ENCODE assay signal across 10 mouse cellular contexts in the genomic region with DNA sequence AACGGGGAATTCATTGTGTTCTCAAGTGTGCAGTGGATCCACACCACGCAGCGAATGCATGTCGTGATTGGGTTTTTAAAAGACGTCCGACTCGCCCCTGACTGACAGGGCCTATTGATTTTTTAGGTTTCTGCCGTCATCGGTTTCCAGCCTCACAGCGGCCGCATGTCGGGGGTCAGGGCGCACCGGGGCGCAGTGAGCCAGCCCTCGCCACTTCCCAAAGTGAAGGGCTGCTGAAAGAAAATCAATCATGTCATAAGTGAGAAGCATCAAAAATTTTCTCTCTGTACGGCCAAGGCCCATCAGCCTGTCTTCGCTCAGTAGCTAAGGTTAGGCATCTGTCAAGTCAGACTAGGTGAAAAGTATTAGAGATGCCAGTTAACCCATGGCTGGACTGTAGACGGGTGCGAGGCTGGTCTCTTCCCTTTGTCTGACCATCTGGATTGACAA.
DNase-seq lines count a peak whose midpoint lies in the region; ATAC-seq and TF ChIP-seq lines count a peak whose summit lies in the region.
"Had no signal": no experiment of that assay in that cellular context is flagged by ENCODE, and none has a peak within 500 bp of the region (broad histone marks: within the 10 kb centered on the region; RNA-seq: fewer than 3 reads in every experiment).

No protein-coding gene starts in this region.

- 59% methylated on average over 20 of the region's 20 CpGs for WGBS in kidney, adult 2 months
- 41% methylated on average over 20 of the region's 20 CpGs for WGBS in embryonic facial prominence, embryonic 10.5 days
- WGBS in midbrain, embryonic 15.5 days = 15% methylated on average over 20 of the region's 20 CpGs

- peak overlapping the region; percentile 4; the same call in 1 of the 2 replicates for H3K27ac ChIP-seq in kidney, adult 2 months (ENCODE audit: insufficient read depth, low read depth, low read length)
- H3K27ac ChIP-seq in embryonic facial prominence, embryonic 10.5 days (replicated peaks) = peak overlapping the region; percentile 57
- H3K27ac ChIP-seq in midbrain, embryonic 15.5 days = peak overlapping the region; percentile 58

- no peak for DNase-seq in kidney, adult 2 months
- DNase-seq in kidney, postnatal 36 days = no peak
- DNase-seq in embryonic facial prominence, embryonic 10.5 days (ENCODE audit: low spot score) = peak; percentile 48
- DNase-seq in heart, postnatal 4 days = peak; percentile 8
- DNase-seq in urinary bladder, adult 18-20 months (ENCODE audit: low spot score in 2 of 2) = no peak
- DNase-seq in thymus, postnatal 25 days = no peak
- no peak for DNase-seq in thymus, adult 18-20 months
- DNase-seq: cerebellum, adult 9-11 months; lung, postnatal 4 days had no signal

- H3K9me3 ChIP-seq in embryonic facial prominence, embryonic 10.5 days = no peaks in the 10 kb centered on the region
- no peaks in the 10 kb centered on the region for H3K9me3 ChIP-seq in midbrain, embryonic 15.5 days

- no peak for TF ChIP-seq CTCF in kidney, adult 2 months (conservative IDR thresholded peaks at IDR 0.05; ENCODE audit: insufficient read depth, insufficient read length, low read depth, low read length)

- peak overlapping the region; percentile 42 for H3K4me2 ChIP-seq in midbrain, embryonic 15.5 days

- no peak overlapping the region for H3K4me3 ChIP-seq in kidney, adult 2 months (ENCODE audit: insufficient read depth, low read depth, low read length)
- 0 out of 2 replicates have a peak overlapping the region, but pooled peaks have one; percentile 13 for H3K4me3 ChIP-seq in embryonic facial prominence, embryonic 10.5 days
- H3K4me3 ChIP-seq in midbrain, embryonic 15.5 days = no peak overlapping the region

- H3K36me3 ChIP-seq in kidney, adult 2 months (ENCODE audit: control insufficient read depth, insufficient read depth, low read length) = no peaks in the 10 kb centered on the region
- no peaks in the 10 kb centered on the region for H3K36me3 ChIP-seq in embryonic facial prominence, embryonic 10.5 days (replicated peaks)
- no peaks in the 10 kb centered on the region for H3K36me3 ChIP-seq in midbrain, embryonic 15.5 days (replicated peaks)

- no peak overlapping the region for H3K9ac ChIP-seq in midbrain, embryonic 15.5 days

- no peak for TF ChIP-seq POLR2A in kidney, adult 2 months (IDR thresholded peaks at IDR 0.05; ENCODE audit: low read depth, low read length)

- H3K4me1 ChIP-seq in kidney, adult 2 months (ENCODE audit: control insufficient read depth, insufficient read depth, low read length) = no peaks in the 10 kb centered on the region
- peaks cover 41% of the 10 kb centered on the region for H3K4me1 ChIP-seq in embryonic facial prominence, embryonic 10.5 days
- H3K4me1 ChIP-seq in midbrain, embryonic 15.5 days = peaks cover 26% of the 10 kb centered on the region

- no peaks in the 10 kb centered on the region for H3K27me3 ChIP-seq in kidney, adult 2 months (replicated peaks; ENCODE audit: control insufficient read depth, insufficient read depth, low read length)
- no peaks in the 10 kb centered on the region; the same call in 1 of the 2 replicates for H3K27me3 ChIP-seq in embryonic facial prominence, embryonic 10.5 days (replicated peaks; ENCODE audit: low read depth, poor library complexity, severe bottlenecking)
- H3K27me3 ChIP-seq in midbrain, embryonic 15.5 days (replicated peaks) = no peaks in the 10 kb centered on the region

- peak; percentile 64; the same call in 1 of the 2 replicates for ATAC-seq in midbrain, embryonic 15.5 days (replicated peaks)

Comparison
In these comparisons a context has a peak if more than half of its experiments do, and no peak if none do; other contexts are left out.
1. DNase-seq: peak in embryonic facial prominence, embryonic 10.5 days (single experiment) and heart, postnatal 4 days (single experiment); none in kidney, adult 2 months (single experiment), kidney, postnatal 36 days (0 of 2), urinary bladder, adult 18-20 months (0 of 2), thymus, postnatal 25 days (single experiment) and thymus, adult 18-20 months (0 of 2).
2. H3K27ac ChIP-seq: peak in every context shown above with its lines; median percentile 58 in midbrain, embryonic 15.5 days; 57 in embryonic facial prominence, embryonic 10.5 days; 4 in kidney, adult 2 months.